Mouse (Mus musculus): ENCODE measurements around the gene Mmp20.

Gene Mmp20

DNA sequence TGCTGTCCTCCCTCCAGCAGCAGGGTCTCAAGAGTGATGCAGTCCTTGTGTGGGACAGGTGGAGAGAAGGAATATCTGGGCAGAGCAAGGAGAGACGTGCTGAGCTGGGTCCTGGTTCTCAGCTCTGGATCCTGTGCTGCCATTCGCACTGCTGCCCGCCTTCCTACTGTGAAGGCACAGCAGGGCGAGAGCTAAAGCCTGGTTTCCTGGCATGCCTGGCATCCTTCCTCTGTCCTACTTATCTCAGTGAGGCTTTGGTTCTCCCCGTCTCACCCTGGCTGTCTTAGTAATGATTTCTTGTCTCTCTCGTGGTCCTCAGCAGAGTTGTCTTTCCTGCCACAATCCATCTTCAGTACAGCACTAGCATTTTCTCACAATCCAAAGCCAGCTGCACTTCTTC is 61.8 kb downstream of the Mmp20 start:
- no peak for DNase-seq (ENCODE audit: low read depth, low spot score)

DNA sequence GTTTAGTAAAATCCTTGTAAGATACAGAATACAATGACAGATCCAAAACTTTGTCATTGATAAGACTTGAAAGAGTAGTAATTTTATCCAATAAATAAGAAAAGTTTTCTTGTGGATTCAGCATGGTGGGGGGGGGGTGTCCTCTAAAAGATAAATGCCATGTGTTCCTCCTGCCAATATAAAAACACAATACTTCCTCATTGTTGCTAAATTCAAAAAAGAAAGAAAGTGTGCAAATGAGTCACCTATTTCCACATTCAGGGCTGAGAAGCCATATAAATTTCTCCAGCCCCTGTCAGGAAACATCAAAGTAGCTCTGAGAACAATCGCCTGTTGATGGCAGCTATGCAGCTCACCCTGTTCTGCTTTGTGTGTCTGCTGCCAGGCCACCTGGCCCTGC is 63.8 kb downstream of the Mmp20 start, which contains the start of gene Mmp7:
Gene Mmp7, plus strand, starts transcription at position 301 of the 400 bp plus-strand sequence.
- no peak for DNase-seq (ENCODE audit: low read depth, low spot score)

DNA sequence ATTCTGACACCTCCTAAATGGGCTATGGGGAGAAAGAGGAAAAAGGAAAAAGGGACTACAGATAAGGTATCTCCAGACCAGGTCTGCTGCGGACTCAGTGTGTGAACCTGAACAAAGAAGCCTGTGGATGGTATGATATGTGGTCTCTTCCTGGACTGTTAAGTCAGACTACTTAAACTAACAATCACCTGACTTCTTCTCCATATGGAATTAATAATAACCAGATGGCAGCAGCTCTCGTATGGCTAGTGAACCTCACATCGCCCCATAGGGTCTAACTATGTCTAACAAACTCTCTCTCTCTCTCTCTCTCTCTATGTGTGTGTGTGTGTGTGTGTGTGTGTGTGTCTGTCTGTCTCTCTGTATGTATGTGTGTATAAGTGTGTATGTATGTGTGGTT is 65.9 kb downstream of the Mmp20 start:
- no peak for DNase-seq (ENCODE audit: low read depth, low spot score)

DNA sequence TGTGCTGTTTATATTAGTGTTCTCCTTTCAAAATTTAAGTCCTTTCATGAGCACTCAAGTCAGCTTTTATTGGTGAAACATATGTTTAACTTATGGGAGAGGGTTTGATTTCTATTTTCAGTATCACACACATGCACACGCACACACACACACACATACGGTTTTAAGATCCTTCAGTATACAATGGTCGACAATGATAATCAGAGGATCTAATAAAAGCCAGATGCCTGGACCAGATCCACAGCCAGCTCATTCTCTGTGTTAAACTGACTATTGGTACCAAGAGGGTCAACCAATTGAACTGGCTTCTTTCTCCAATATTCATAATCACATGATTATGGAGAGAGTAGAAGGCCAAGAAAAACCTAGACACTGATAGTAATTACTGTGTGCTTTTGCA is 67.6 kb downstream of the Mmp20 start:
- no peak for DNase-seq (ENCODE audit: low read depth, low spot score)

DNA sequence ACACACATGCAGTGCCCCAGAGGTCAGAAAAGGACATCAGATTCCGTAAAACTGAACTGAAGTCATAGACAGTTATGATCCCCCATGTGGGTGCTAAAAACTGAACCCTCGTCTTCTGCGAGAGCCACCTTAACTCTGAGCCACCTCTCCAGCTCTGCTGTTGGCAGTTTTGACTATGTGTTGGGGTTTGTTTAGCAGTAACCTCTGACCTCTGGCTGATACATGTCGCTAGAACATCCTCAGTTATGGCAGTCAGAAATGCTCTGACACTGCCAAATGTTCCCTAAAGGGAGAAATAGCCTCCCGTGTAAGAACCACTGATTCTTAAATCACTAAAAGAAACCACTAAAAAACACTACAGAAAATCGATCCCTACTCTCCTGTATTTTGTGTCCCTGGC is 80.7 kb downstream of the Mmp20 start:
- DNase-seq (ENCODE audit: low read depth, low spot score) = no peak

DNA sequence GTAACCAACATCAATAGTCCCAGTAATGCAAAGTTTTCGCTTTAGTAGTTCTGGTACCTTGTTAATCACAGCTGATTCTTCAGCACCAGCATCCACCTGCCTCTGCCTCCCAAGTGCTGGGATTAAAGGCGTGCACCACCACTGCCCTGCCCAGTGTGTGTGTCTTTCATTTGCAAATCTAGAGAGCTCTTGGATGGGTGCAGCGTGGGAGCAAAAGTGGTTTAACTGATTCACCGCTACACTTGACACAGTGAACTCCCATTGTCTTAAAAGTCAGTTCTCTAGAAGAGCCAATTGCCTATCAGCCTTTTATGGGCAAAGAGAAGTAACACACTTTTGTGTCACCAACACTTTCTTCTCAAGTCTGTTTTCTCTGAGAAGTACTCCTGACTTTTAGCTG is 83.2 kb downstream of the Mmp20 start:
- DNase-seq (ENCODE audit: low read depth, low spot score) = no peak

DNA sequence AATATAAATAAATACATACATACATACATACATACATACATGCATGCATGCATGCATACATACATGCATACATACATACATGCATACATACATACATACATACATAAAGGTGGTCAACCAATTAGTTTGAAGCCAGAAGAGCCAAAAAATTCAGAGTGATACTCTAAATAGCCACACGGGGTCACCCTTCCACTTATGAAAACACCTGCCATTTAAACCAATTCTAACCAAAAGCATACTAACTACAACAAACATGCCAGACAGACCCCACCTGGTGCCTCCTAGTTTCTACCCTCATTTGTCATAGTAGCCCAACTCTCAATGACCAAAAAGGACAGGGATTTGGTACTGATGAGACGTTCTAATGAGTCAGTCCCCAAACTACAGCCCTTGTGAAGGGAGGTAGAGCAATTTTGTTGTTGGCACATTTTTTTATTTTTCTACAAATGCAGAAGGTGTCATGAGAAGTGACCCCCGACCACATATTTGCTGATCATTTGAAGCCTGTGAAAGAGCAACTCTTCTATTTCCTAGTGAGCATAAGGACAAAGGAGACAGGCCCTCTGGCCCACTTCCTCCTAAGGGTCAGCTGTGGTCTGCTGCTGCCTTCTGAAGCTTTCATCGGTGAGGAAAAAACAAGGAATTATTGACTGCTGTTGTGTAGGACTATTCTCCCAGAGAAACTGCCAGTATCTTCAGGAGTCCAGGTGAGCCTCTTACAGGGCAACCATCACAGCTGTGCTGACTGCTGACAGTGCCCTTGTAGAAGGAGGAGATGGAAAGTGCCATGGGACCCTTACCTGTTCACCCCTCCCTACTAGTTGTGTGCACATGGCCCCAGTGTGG is 86.3 kb downstream of the Mmp20 start:
- DNase-seq (ENCODE audit: low read depth, low spot score) = peak; percentile 71

DNA sequence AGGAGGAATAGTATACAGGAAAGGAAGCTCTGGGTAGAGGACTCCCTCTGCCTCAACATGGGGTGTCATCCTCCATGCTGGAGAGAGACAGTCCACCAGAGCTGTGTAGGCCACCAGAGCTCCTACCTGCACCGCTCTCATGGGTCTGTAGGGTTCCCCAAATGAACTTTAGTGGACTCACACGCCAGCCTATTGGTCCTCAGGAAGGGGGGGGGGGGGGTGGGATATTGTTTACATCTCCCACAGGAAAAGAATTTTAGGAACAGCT is 86.8 kb downstream of the Mmp20 start:
- no peak for DNase-seq (ENCODE audit: low read depth, low spot score)

DNA sequence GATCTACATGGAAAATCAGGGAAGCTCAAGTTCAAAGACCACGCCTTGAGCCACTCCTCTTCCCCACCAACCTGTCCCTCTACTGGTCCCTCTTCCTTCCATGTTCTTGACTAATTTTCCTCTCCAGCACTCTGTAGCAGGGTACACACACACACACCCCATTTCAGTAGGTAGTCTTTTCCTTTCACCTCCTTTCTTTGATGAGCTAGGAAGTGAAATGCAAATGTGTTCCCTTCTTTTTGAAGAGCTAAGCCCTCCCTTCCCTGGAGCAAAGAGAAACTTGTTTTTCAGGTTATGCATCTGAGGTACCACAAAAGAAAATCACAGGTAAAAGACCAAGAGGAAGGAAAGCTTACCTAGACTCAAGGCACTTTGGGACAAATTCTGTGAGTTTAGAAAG is 93.5 kb downstream of the Mmp20 start:
- DNase-seq (ENCODE audit: low read depth, low spot score) = no peak
